Mouse (Mus musculus): ENCODE results near the gene Rangap1. TPM values are rescaled to one million over a fixed set of nuclear protein-coding genes. Genes with fewer than 3 reads are reported as not detected.

Gene Rangap1
- polyA plus RNA-seq, 1 experiment from 2014 or later: 130 TPM

DNA sequence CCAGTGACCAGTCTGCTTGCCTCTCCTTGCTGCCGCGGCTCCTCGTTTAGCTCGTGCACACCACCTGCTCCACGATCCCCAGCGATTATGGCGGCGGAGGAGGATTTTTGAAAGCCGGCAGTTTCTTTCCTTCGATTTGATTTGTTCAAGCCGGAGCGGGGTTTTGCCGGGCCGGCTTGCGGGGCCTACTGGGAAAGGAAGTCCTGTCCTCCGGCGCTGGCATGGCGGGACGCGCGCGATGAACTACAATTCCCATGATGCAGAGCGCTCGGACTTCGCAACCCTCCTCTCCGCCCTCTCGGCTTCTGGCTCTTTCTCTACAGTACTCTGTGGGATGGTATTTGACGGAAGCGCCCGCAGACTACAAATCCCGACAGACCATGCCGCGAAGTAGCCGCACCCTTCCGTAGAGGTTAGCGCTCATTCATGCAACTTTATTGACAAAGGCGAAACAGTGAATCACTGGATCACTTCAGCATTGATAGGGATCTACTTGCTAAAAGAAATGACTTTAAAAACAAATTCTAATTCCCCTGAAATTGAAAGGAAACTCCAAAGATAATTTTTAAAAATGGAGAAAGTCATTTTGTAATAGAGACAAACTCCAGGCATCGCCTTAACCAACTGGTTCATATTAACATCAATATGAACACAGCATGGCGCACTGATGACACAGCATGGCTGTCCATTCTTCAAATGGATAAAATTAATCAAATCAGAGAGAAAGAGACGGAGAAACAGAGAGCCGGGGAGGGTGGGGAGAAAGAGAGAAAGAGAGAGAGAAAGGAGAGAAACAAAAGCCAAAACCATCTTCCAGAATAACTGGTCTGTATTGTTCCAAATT, 15.3 kb downstream of the Rangap1 start:
- H3K4me2 ChIP-seq (replicated peaks; ENCODE audit: low read depth, low read length): peak overlapping the region; percentile 90
- H3K4me3 ChIP-seq (ENCODE audit: low read depth, low read length): peak overlapping the region; percentile 100
- peaks cover 2% of the 10 kb centered on the region; the same call in 1 of the 2 replicates for H3K36me3 ChIP-seq (ENCODE audit: control insufficient read depth, insufficient read depth, low read length)
- H3K9me3 ChIP-seq (ENCODE audit: control insufficient read depth, low read length): no peaks in the 10 kb centered on the region
- H3K9ac ChIP-seq (ENCODE audit: low read depth, low read length): peak overlapping the region; percentile 92
- peak; percentile 98 for DNase-seq (ENCODE audit: low spot score)
- peak overlapping the region; percentile 58; the same call in 1 of the 2 replicates for H3K27ac ChIP-seq (ENCODE audit: low read depth, low read length)
- H3K4me1 ChIP-seq (replicated peaks; ENCODE audit: control insufficient read depth, insufficient read depth, low read length): no peaks in the 10 kb centered on the region; the same call in none of the 2 replicates
- 5% methylated on average over 41 of the region's 41 CpGs for WGBS
- no peaks in the 10 kb centered on the region for H3K27me3 ChIP-seq (ENCODE audit: control insufficient read depth, insufficient read depth, low read length)
- peak; percentile 99 for ATAC-seq (ENCODE audit: low FRiP score)

DNA sequence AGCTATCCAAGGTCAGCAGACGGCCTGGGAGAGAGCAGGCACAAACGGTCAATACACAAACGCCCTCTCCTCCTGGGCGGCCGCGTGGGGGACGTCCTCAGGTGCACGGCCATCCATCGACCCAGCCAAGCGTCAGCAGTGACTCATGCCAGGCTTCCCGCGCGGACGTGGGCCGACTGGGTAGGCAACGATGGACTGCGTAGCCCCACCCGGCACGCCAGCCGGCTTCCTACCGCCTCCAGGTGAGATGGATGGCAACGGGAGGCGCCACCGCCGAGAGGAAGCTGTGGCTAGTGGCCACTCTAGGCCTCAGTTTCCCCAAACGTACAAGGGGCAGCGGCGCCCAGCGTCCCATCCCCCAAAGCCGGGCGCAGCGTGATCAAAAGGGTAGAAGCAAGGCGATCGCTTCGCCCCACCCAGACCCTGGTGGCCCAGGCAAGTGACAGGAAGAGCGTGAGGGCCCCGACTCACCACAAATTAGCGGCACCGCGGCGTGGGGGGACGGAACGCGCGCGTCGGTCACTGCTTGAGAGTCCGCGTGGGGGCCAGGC, 16.0 kb downstream of the Rangap1 start:
- peak; percentile 38 for ATAC-seq (ENCODE audit: low FRiP score)
- H3K9me3 ChIP-seq (ENCODE audit: control insufficient read depth, low read length): no peaks in the 10 kb centered on the region
- H3K4me3 ChIP-seq (ENCODE audit: low read depth, low read length): peak overlapping the region; percentile 100
- peak; percentile 40 for DNase-seq (ENCODE audit: low spot score)
- under 1% methylated on average over 47 of the region's 49 CpGs for WGBS
- peak overlapping the region; percentile 90 for H3K4me2 ChIP-seq (replicated peaks; ENCODE audit: low read depth, low read length)
- no peaks in the 10 kb centered on the region for H3K27me3 ChIP-seq (ENCODE audit: control insufficient read depth, insufficient read depth, low read length)
- peak overlapping the region; percentile 92 for H3K9ac ChIP-seq (ENCODE audit: low read depth, low read length)
- H3K36me3 ChIP-seq (ENCODE audit: control insufficient read depth, insufficient read depth, low read length): peaks cover 2% of the 10 kb centered on the region; the same call in 1 of the 2 replicates
- H3K4me1 ChIP-seq (replicated peaks; ENCODE audit: control insufficient read depth, insufficient read depth, low read length): no peaks in the 10 kb centered on the region; the same call in none of the 2 replicates
- H3K27ac ChIP-seq (ENCODE audit: low read depth, low read length): peak overlapping the region; percentile 58

DNA sequence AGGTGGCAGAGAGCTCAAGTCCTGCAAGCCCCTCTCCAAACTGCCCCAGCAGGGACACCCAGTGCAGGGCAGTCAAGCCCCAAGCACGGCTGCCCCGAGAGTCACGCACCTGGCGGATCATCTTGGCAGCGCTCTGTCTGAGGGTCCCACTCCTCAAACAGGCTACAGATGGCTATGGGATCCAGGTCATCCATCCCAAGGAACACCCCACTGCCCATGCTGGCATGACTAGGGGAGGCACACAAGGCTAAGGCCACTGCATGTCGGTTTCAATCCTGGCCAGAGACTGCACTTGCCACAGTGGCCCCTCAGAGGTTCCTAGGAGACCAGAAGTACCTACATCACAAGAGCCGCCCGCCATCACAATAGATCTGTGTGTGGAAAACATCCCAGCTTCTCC, 19.4 kb downstream of the Rangap1 start:
- no peak overlapping the region for H3K4me3 ChIP-seq (ENCODE audit: low read depth, low read length)
- WGBS: 96% methylated on average over 8 of the region's 8 CpGs
- no peaks in the 10 kb centered on the region for H3K27me3 ChIP-seq (ENCODE audit: control insufficient read depth, insufficient read depth, low read length)
- ATAC-seq (ENCODE audit: low FRiP score) (no peak), DNase-seq (ENCODE audit: low spot score) (no peak)
- H3K9ac ChIP-seq (ENCODE audit: low read depth, low read length): no peak overlapping the region
- no peak overlapping the region for H3K27ac ChIP-seq (ENCODE audit: low read depth, low read length)
- no peak overlapping the region for H3K4me2 ChIP-seq (replicated peaks; ENCODE audit: low read depth, low read length)
- H3K36me3 ChIP-seq (ENCODE audit: control insufficient read depth, insufficient read depth, low read length): peaks cover 8% of the 10 kb centered on the region; the same call in 1 of the 2 replicates
- no peaks in the 10 kb centered on the region; the same call in none of the 2 replicates for H3K4me1 ChIP-seq (replicated peaks; ENCODE audit: control insufficient read depth, insufficient read depth, low read length)
- H3K9me3 ChIP-seq (ENCODE audit: control insufficient read depth, low read length): no peaks in the 10 kb centered on the region

DNA sequence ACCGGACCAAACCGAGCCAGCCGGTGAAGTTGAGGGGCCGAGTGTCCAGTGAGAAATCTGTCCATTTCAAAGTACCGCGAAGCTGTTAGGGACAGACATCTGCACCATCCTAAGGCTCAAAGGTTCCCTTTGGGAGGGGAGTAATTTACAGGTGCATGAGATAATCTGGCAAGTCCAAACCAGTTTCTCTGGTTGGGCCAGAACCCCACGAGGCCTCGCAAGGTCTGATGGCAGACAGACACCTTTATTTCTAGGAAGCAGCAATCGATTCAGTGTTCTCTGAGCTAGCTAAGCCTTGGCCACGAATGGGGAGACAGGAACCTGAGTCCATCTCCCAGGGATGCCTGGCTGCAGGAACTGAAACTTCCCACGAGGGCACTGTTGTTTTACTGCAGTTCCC, 21.7 kb downstream of the Rangap1 start:
- no peaks in the 10 kb centered on the region for H3K9me3 ChIP-seq (ENCODE audit: control insufficient read depth, low read length)
- H3K27me3 ChIP-seq (ENCODE audit: control insufficient read depth, insufficient read depth, low read length): no peaks in the 10 kb centered on the region
- no peak overlapping the region for H3K4me2 ChIP-seq (replicated peaks; ENCODE audit: low read depth, low read length)
- no peak overlapping the region for H3K9ac ChIP-seq (ENCODE audit: low read depth, low read length)
- no peak overlapping the region for H3K27ac ChIP-seq (ENCODE audit: low read depth, low read length)
- no peak for ATAC-seq (ENCODE audit: low FRiP score)
- no peaks in the 10 kb centered on the region; the same call in none of the 2 replicates for H3K4me1 ChIP-seq (replicated peaks; ENCODE audit: control insufficient read depth, insufficient read depth, low read length)
- no peak overlapping the region for H3K4me3 ChIP-seq (ENCODE audit: low read depth, low read length)
- DNase-seq (ENCODE audit: low spot score): no peak
- 93% methylated on average over 11 of the region's 11 CpGs for WGBS
- H3K36me3 ChIP-seq (ENCODE audit: control insufficient read depth, insufficient read depth, low read length): peaks cover 12% of the 10 kb centered on the region

DNA sequence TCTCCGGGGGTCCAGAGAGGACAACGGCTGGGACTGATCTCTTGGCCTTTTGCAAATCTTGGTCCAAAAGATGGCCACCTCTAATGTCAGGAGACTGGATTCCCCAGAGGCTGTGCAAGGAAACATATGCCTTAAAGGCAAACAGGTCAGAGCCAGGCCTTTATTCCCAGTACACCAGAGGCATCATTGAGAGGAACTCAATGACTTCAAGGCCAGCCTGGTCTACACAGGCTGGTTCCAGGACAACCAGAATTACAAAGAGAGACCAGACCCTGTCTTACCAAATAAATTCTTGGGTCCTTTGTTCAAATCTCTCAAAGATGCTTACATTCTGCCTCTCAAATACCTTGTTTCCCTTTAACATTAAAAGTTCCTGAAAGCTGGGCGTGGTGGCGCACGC, 23.0 kb downstream of the Rangap1 start:
- no peaks in the 10 kb centered on the region for H3K27me3 ChIP-seq (ENCODE audit: control insufficient read depth, insufficient read depth, low read length)
- no peak overlapping the region for H3K27ac ChIP-seq (ENCODE audit: low read depth, low read length)
- no peak overlapping the region for H3K4me3 ChIP-seq (ENCODE audit: low read depth, low read length)
- no peaks in the 10 kb centered on the region for H3K4me1 ChIP-seq (replicated peaks; ENCODE audit: control insufficient read depth, insufficient read depth, low read length)
- 96% methylated on average over 5 of the region's 5 CpGs for WGBS
- ATAC-seq (ENCODE audit: low FRiP score): no peak
- peaks cover 12% of the 10 kb centered on the region for H3K36me3 ChIP-seq (ENCODE audit: control insufficient read depth, insufficient read depth, low read length)
- no peak overlapping the region for H3K9ac ChIP-seq (ENCODE audit: low read depth, low read length)
- DNase-seq (ENCODE audit: low spot score): no peak
- no peaks in the 10 kb centered on the region for H3K9me3 ChIP-seq (ENCODE audit: control insufficient read depth, low read length)
- H3K4me2 ChIP-seq (replicated peaks; ENCODE audit: low read depth, low read length): no peak overlapping the region

DNA sequence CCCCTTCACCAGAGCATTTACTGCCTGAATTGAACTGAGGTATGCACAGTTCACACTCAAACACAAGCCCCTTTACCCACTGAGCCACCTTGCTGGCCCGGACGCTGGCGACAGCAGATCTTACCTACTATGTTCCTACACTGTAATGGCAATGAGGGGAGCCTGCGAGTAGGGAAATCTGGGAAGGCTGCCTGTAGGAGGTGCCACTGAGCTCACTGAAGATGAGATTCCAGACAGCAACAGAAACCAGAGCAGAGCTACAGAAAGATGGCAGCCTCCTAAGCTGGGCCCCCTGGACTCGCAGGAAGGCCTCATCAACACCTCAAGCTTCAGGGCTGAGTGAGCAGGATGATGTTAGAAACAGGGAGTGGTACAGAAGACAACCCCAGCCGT, 26.2 kb downstream of the Rangap1 start:
- H3K27me3 ChIP-seq (ENCODE audit: control insufficient read depth, insufficient read depth, low read length): no peaks in the 10 kb centered on the region
- no peak overlapping the region for H3K9ac ChIP-seq (ENCODE audit: low read depth, low read length)
- no peak overlapping the region for H3K4me2 ChIP-seq (replicated peaks; ENCODE audit: low read depth, low read length)
- no peak overlapping the region for H3K4me3 ChIP-seq (ENCODE audit: low read depth, low read length)
- no peak overlapping the region for H3K27ac ChIP-seq (ENCODE audit: low read depth, low read length)
- H3K4me1 ChIP-seq (replicated peaks; ENCODE audit: control insufficient read depth, insufficient read depth, low read length): no peaks in the 10 kb centered on the region
- no peaks in the 10 kb centered on the region for H3K9me3 ChIP-seq (ENCODE audit: control insufficient read depth, low read length)
- 93% methylated on average over 6 of the region's 6 CpGs for WGBS
- DNase-seq (ENCODE audit: low spot score) (no peak), ATAC-seq (ENCODE audit: low FRiP score) (no peak)
- peaks cover 24% of the 10 kb centered on the region for H3K36me3 ChIP-seq (ENCODE audit: control insufficient read depth, insufficient read depth, low read length)

DNA sequence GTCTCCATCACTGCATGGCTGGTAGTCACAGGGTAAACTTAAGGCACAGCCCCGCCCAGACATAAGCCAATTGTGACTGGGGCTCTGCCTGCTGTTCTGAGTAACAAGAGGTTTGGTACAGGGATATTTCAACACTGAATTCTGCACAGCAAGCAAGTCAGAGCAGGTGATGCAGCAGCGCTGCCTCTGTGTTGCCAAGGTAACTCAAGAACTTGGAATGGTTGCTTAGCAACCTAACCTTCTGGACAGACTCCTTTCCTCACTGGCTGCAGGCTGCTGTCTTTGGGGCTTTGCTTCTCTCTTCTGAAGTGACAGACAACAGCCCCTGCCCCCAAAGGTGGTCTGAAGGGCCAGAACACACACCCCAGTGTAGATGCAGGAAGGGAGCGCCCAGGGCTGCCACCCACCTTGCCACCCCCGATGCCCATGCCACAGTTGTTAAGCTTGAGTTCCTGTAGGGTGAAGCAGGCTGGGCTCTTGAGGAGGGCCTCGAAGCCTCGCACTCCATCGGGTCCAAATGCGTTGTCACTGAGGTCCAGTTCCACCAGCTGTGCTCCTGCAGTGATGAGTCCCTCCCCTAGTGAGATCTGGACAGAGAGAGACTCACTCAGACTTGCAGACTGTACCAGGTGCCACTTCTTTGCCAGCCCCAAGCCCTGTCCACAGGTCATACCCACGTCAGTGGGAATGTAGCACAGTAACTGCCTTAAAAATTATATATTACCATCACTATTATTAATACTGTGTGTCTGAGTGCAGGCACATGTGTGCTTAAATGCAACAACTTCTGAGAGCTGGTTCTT, 26.8 kb downstream of the Rangap1 start:
- Histone ChIP-seq H3K9ac (ENCODE audit: low read depth, low read length) (no peak overlapping the region), H3K4me2 (replicated peaks; ENCODE audit: low read depth, low read length) (no peak overlapping the region), H3K36me3 (ENCODE audit: control insufficient read depth, insufficient read depth, low read length) (peaks cover 28% of the 10 kb centered on the region), H3K27me3 (ENCODE audit: control insufficient read depth, insufficient read depth, low read length) (no peaks in the 10 kb centered on the region), H3K27ac (ENCODE audit: low read depth, low read length) (0 out of 2 replicates have a peak overlapping the region, but pooled peaks have one; percentile 10), H3K9me3 (ENCODE audit: control insufficient read depth, low read length) (no peaks in the 10 kb centered on the region), H3K4me1 (replicated peaks; ENCODE audit: control insufficient read depth, insufficient read depth, low read length) (no peaks in the 10 kb centered on the region), H3K4me3 (ENCODE audit: low read depth, low read length) (no peak overlapping the region)
- DNase-seq (ENCODE audit: low spot score): no peak
- whole genome bisulfite sequencing: 90% methylated on average over 9 of the region's 9 CpGs
- ATAC-seq (ENCODE audit: low FRiP score): no peak

DNA sequence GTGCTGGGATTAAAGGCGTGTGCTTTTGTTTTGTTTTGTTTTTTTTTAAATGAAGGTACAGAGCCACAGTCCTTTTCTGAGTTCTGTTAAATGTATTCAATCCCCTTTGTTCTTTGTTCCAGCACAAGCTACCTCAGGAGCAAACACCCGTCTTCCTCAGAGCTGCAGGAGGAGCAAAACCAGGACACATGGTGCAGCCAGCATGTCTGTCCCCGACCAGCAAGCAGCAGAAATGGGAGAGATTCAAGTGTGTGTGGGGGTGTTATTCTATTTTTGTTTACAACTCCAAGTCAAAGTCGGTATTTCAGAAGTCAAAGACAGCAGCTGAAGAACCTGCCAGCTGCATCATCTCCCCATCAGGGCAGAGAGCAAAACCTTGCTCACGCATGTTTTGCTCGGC, 31.6 kb downstream of the Rangap1 start:
- ATAC-seq (ENCODE audit: low FRiP score): no peak
- DNase-seq (ENCODE audit: low spot score): no peak
- Histone ChIP-seq H3K4me1 (replicated peaks; ENCODE audit: control insufficient read depth, insufficient read depth, low read length) (no peaks in the 10 kb centered on the region), H3K4me2 (replicated peaks; ENCODE audit: low read depth, low read length) (no peak overlapping the region), H3K27me3 (ENCODE audit: control insufficient read depth, insufficient read depth, low read length) (no peaks in the 10 kb centered on the region), H3K27ac (ENCODE audit: low read depth, low read length) (no peak overlapping the region), H3K9ac (ENCODE audit: low read depth, low read length) (no peak overlapping the region), H3K36me3 (ENCODE audit: control insufficient read depth, insufficient read depth, low read length) (peaks cover 33% of the 10 kb centered on the region), H3K4me3 (ENCODE audit: low read depth, low read length) (no peak overlapping the region), H3K9me3 (ENCODE audit: control insufficient read depth, low read length) (no peaks in the 10 kb centered on the region)
- WGBS: 87% methylated on average over 6 of the region's 6 CpGs

All from hindbrain, embryonic 11.5 days (tissue).